Mouse (Mus musculus) embryo, embryonic 9.5 days (tissue): ENCODE measurements at regions not wholly inside any gene's neighbourhood (a gene's known extent, or its start where the extent isn't known, plus 50 kb on each side); places are given as distances from the start of the nearest gene placed in this dataset.

Source experiments
- DNase-seq: peaks from one replicate; pipeline ENCODE4 v3.0.0-alpha.2; 2017; ENCODE audit errors: extremely low spot score

DNA sequence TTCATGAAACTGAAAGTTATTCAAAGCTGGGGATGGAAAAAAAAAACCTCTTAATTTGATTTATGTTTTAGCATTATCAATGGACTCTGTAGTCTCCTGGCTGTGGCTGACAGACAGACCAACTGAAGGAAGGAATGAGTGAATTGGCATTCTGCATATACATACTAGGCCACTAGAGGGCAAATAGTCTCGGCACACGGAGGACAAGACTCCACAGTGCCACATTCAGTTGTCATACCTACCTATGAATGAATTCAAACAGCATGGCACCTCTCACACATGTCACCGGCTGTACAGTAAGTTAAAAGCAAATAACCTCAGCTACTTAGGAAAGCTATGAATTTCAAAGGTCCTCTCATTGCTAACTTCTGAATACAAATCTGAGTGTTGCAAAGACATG lies 200.5 kb downstream of the Rab11fip2 start:
- DNase-seq, result peak; percentile 36

DNA sequence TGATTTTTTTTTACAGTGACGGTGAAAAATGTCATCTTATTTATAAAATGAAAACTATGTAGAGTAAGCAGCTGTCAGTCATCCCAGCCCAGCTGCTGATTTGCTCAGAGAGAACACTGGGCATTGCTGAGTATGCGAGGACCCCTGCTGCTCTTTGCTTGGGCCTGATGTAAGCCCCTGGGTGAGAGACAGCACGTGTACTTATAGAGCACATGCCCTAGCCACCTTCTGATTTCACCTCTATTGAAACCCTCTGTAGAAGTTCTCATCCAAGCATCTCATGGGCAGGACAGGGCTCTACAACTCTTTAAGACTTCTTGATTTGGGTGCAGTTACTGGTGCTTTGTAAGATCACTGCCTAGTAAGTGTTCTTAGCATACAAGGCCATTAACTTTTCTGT lies 182.2 kb downstream of the Rab11fip2 start:
- DNase-seq, result no peak

DNA sequence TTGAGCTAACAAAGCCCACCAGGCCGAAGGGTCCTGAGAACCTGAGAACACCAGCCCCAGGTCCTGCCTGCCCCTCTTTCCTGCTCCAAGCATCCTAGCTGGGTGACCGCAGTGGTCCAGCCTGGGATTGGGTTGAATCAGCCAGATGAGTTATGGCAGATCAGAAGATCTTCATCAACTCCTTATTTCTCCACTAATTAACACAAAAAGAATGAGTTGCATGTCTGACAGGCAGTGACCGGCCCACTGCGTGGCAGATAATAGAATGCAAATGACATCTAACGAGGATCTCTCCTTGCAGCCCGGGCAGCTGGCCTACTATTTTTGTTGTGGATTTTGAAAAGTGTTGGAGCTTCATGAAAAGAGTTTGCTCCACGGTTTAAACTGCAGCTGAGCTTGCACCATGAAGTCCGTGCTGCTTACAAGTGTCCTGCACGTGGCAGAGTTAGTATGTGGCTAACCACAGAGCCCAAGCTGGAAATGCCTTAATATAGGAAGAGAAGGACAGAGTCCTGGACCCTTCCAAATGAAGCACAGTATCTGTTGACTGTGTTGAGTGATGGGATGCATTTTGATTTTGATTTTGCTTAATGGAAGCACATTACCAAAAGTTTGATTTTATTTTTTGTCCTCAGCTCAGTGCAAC lies 158.9 kb downstream of the Rab11fip2 start:
- no peak for DNase-seq

DNA sequence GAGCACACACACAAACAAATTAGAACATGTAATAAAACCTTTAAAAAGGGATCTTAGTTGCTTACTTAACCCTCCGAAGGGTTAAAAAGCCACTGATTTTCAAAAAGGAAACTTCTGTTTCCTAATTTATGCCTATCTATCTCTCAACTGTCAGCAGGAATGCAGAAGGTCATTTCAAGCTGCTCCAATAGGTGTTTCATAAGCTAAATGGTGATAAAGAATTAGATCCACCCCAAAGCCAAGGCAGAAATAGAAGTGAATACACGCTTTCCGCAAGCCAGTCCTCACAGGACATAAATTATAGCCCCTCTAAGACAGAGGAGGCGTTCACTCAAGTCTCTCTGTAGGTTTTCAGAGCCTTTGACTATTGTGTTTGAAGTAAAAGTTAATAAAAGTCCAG lies 112.2 kb downstream of the Rab11fip2 start:
- no peak for DNase-seq

DNA sequence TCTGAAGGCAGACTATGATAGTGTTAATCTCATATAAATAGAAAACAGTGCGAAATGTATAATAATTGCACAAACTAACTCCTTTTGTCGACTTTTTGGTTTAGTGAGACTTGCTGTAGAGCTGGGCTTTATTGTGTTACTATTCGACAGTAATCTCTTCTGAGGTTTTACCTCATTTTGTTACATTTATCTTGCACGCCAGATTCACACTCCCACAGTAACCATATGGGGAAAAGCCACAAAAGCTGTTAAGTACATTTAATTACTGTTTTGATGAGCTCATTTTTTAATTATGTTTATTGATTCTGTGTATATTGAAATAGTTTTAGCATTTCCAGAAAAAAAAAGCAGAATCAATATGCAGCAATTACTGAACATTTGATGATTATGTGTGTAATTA lies 106.3 kb downstream of the Rab11fip2 start:
- DNase-seq, result no peak

DNA sequence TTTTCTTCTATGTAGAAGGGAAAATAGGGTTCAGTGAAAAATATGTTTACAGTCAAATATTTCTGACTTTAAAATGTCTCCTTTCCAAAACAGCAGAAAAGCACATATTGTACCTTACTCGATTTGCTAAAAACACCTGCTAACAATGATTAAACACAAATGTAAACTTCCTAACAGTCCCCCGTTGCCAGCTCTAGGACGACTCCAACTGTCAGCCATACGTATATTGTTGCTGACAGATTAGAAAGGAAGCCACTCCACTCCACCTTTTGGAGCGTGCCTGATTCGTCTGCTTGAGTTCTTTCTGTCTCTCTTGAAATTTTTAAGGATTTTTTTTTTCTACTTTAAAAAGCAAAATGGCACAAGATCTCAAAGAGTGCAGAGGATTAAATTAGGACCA lies 105.8 kb downstream of the Rab11fip2 start:
- DNase-seq, result no peak

DNA sequence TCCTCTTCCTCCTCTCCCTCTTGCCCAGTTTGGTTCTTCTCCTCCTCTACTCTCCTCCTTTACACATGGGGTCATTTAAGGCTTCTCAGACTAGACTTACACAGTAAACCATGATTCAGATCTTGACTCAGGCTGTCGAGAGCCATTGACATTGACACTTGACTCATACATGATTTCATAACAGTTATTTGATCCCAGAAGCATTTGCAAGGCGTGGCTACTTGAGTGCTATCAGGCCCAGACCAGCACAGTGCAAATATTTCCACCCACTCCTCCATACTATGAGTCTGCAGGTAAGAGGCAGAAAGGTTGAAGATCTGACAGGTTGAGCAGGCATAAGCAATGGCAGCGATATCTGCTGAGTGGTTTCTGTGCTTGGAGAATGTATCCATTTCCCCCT lies 99.2 kb downstream of the Rab11fip2 start:
- DNase-seq, result no peak

DNA sequence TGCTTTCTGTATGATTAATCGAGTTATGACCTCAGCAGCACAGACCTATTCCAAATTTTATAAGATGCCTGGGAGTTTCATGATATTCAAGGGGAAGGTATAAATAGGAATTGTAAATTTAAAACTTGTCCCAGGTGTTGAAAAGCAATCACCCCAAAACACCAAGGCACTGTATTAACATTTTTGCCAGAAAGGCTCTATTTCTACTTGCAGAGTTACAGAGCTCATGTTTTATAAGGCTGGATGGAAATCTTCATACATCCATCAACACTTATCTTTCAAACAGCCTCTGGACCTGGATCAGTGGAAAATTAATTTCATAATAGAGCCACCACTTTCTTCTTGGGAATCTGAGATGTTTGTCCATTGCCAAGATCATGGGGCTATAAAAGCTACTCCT lies 96.6 kb downstream of the Rab11fip2 start:
- DNase-seq, result no peak

DNA sequence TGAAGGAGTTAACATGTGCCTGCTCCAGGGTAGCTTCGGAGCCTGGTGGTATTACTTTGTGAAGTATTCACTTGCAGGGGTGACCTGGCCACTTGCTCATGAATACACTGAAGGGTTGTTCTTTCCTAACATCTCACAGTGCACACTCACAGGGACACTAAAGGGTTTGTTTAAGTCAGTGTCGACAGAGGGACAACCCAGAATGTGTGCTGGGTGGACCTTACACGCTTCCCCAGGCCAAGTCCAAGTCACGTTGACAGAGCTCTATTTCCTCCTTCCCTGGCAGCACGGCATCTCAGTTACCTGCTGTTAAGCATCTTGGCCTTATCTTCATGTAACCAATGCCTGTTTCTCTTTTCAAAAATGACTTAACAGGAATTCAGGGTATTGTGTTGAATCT lies 92.8 kb downstream of the Rab11fip2 start:
- no peak for DNase-seq

DNA sequence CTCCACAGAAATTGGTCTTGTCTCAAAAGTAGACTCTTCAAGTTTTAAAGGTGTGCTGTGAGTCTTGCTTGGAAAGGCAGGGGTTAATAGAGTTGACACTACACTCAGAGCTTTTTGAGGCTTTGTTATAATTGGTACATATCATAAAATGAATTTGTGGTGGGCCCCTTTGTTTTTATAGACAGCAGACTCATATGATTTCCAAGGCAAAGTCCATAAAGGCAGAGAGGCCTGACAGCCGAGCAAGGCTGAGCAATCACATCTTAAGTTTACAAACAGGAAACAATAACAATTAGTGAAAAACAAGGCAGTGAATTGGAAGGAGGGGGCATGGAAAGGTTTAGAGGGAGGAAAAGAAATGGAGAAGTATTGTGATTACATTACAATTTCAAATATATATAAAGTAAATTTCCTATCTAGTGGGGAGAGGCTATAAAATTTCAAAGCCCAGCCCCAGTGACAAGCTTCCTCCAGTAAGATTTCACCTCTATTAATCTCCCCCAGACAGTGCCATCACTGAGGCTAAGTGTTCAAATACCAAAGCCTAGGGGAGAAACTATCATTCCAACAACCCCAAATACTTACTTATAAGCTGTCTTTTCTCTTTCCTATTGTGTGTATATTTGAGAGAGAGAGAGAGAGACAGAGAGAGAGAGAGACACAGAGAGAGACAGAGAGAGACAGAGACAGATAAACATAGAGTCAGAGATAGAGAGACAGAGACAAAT lies 91.3 kb downstream of the Rab11fip2 start:
- no peak for DNase-seq
